Mouse (Mus musculus): ENCODE data around the gene Arl4a. TPM values are rescaled to one million over a fixed set of nuclear protein-coding genes. Genes with fewer than 3 reads are reported as not detected.

Gene Arl4a
- polyA plus RNA-seq, 2 experiments: 39.5 to 91.3 TPM

DNA sequence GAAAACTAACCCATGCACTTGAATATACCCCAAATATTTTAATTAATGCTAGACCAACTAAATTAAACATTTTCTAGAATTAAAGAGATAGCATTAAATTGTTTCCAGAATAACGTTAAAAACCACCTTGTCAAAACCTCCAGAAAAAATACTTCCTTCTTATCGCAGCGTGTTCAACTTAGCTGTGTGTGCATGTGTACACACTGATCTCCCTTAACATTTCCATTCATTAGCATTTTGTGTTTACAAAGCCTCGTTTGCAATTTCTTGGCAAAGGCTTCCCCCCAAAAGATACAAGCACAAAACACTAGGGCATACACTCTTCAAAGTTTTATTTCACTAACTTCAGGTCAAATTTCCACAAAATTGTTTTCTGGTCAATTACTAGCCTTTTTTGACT, 2.3 kb downstream of the Arl4a start:
- peak overlapping the region; percentile 88 for H3K27ac ChIP-seq
- peaks cover 0 to 8% of the 10 kb centered on the region in 2 experiments for H3K4me1 ChIP-seq (replicated peaks; ENCODE audit: control insufficient read depth in 2 of 2, insufficient read depth in 2 of 2, low read length in 1 of 2)
- H3K9ac ChIP-seq (replicated peaks): peak overlapping the region; percentile 99
- ATAC-seq (ENCODE audit: insufficient read depth) (no peak), DNase-seq (ENCODE audit: low read depth in 3 of 3, low spot score in 3 of 3) (no peak)
- peak overlapping the region; percentile 82 for H3K4me2 ChIP-seq (ENCODE audit: low read depth)
- H3K4me3 ChIP-seq (ENCODE audit: insufficient read depth in 1 of 2, low read depth in 2 of 2, low read length in 2 of 2): peak overlapping the region; percentile 81 to 82
- TF ChIP-seq CTCF (IDR thresholded peaks at IDR 0.05; ENCODE audit: low read depth) (no peak), EP300 (IDR thresholded peaks at IDR 0.05; ENCODE audit: low read depth) (no peak)
- H3K27me3 ChIP-seq (ENCODE audit: control insufficient read depth, insufficient read depth, low read length): no peaks in the 10 kb centered on the region
- no peaks in the 10 kb centered on the region for H3K9me3 ChIP-seq (ENCODE audit: control insufficient read depth, low read length)
- peaks cover 15% of the 10 kb centered on the region for H3K36me3 ChIP-seq (replicated peaks; ENCODE audit: control insufficient read depth, insufficient read depth, low read depth)
- 43% methylated on average over 4 of the region's 4 CpGs for WGBS (ENCODE audit: insufficient replicate concordance)

DNA sequence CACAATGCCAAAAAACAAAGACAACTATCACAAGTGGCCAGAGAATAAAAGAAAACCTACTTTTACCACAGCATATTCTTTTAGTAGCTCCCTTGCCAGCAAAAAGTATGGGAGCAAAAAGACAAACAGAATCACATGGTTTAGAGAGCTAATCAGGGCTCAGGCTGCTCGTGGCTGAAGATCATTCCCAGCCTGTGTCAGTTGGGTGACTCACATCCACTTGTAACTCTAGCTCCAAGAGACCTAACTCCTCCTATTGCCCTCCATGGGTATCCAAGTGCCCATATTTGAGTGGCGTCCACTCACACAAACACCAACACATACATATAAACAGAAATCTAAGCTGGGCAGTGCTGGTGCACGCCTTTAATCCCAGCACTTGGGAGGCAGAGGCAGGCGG, 8.6 kb downstream of the Arl4a start:
- no peak overlapping the region for H3K4me3 ChIP-seq (ENCODE audit: insufficient read depth in 1 of 2, low read depth in 2 of 2, low read length in 2 of 2)
- no peak for TF ChIP-seq EP300 (IDR thresholded peaks at IDR 0.05; ENCODE audit: low read depth)
- TF ChIP-seq CTCF (IDR thresholded peaks at IDR 0.05; ENCODE audit: low read depth): no peak
- no peaks in the 10 kb centered on the region for H3K9me3 ChIP-seq (ENCODE audit: control insufficient read depth, low read length)
- 51% methylated on average over 4 of the region's 4 CpGs for WGBS (ENCODE audit: insufficient replicate concordance)
- H3K9ac ChIP-seq (replicated peaks): no peak overlapping the region
- H3K27ac ChIP-seq: no peak overlapping the region; the same call in none of the 2 replicates
- no peak overlapping the region for H3K4me2 ChIP-seq (ENCODE audit: low read depth)
- H3K4me1 ChIP-seq (replicated peaks; ENCODE audit: control insufficient read depth in 2 of 2, insufficient read depth in 2 of 2, low read length in 1 of 2): peaks cover 22 to 25% of the 10 kb centered on the region in 2 experiments
- H3K36me3 ChIP-seq (replicated peaks; ENCODE audit: control insufficient read depth, insufficient read depth, low read depth): peaks cover 4% of the 10 kb centered on the region
- ATAC-seq (ENCODE audit: insufficient read depth): no peak
- H3K27me3 ChIP-seq (ENCODE audit: control insufficient read depth, insufficient read depth, low read length): no peaks in the 10 kb centered on the region
- no peak for DNase-seq (ENCODE audit: low read depth in 3 of 3, low spot score in 3 of 3)

GRCm38 (mm10) chr12:40027846-40028245, 10.0 kb downstream of the Arl4a start:
- peak; percentile 54 for ATAC-seq (ENCODE audit: insufficient read depth)
- WGBS (ENCODE audit: insufficient replicate concordance): 60% methylated on average over 3 of the region's 3 CpGs
- DNase-seq (ENCODE audit: low read depth in 3 of 3, low spot score in 3 of 3): no peak
- no peak overlapping the region for H3K4me3 ChIP-seq (ENCODE audit: insufficient read depth in 1 of 2, low read depth in 2 of 2, low read length in 2 of 2)
- peaks cover 27 to 29% of the 10 kb centered on the region in 2 experiments for H3K4me1 ChIP-seq (replicated peaks; ENCODE audit: control insufficient read depth in 2 of 2, insufficient read depth in 2 of 2, low read length in 1 of 2)
- no peaks in the 10 kb centered on the region for H3K27me3 ChIP-seq (ENCODE audit: control insufficient read depth, insufficient read depth, low read length)
- H3K9me3 ChIP-seq (ENCODE audit: control insufficient read depth, low read length): no peaks in the 10 kb centered on the region
- peaks cover 3% of the 10 kb centered on the region; the same call in 1 of the 2 replicates for H3K36me3 ChIP-seq (replicated peaks; ENCODE audit: control insufficient read depth, insufficient read depth, low read depth)
- TF ChIP-seq EP300 (IDR thresholded peaks at IDR 0.05; ENCODE audit: low read depth) (no peak), CTCF (IDR thresholded peaks at IDR 0.05; ENCODE audit: low read depth) (no peak)
- no peak overlapping the region; the same call in 1 of the 2 replicates for H3K9ac ChIP-seq (replicated peaks)
- H3K27ac ChIP-seq: peak overlapping the region; percentile 93
- peak overlapping the region; percentile 60 for H3K4me2 ChIP-seq (ENCODE audit: low read depth)

DNA sequence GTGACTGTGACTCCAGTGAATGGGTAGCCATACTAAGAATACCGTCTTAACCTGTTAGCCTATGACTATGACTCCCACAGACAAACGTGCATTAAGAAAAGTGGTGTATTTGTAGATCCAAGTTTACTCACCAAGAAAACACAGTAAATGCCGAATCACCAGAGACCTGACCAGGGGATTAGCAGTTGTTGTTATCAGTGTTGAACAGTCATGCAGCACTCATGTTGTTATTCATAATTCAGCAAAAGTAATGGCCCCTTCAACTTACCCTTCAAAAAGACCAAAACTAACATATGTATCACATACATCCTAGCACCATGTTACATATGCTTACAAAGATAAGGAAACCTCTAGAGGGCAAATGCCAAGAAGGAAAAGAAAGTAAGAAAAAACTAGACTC, 10.4 kb downstream of the Arl4a start:
- Histone ChIP-seq H3K4me2 (ENCODE audit: low read depth) (peak overlapping the region; percentile 60), H3K36me3 (replicated peaks; ENCODE audit: control insufficient read depth, insufficient read depth, low read depth) (peaks cover 3% of the 10 kb centered on the region; the same call in 1 of the 2 replicates), H3K4me3 (ENCODE audit: insufficient read depth in 1 of 2, low read depth in 2 of 2, low read length in 2 of 2) (peak overlapping the region in 1 of 2 experiments; percentile 4; a peak in 1 of 4 replicates), H3K9me3 (ENCODE audit: control insufficient read depth, low read length) (no peaks in the 10 kb centered on the region), H3K9ac (replicated peaks) (peak overlapping the region; percentile 54), H3K27ac (peak overlapping the region; percentile 93), H3K27me3 (ENCODE audit: control insufficient read depth, insufficient read depth, low read length) (no peaks in the 10 kb centered on the region), H3K4me1 (replicated peaks; ENCODE audit: control insufficient read depth in 2 of 2, insufficient read depth in 2 of 2, low read length in 1 of 2) (peaks cover 30 to 32% of the 10 kb centered on the region in 2 experiments)
- WGBS (ENCODE audit: insufficient replicate concordance): 16% methylated on average over 3 of the region's 3 CpGs
- peak; percentile 64 to 76 (median 74) for DNase-seq (ENCODE audit: low read depth in 3 of 3, low spot score in 3 of 3)
- TF ChIP-seq EP300 (IDR thresholded peaks at IDR 0.05; ENCODE audit: low read depth): peak; percentile 91
- no peak for TF ChIP-seq CTCF (IDR thresholded peaks at IDR 0.05; ENCODE audit: low read depth)
- peak; percentile 90 for ATAC-seq (ENCODE audit: insufficient read depth)

GRCm38 (mm10) chr12:40023918-40024317, 13.9 kb downstream of the Arl4a start:
- Histone ChIP-seq H3K9me3 (ENCODE audit: control insufficient read depth, low read length) (no peaks in the 10 kb centered on the region), H3K4me1 (replicated peaks; ENCODE audit: control insufficient read depth in 2 of 2, insufficient read depth in 2 of 2, low read length in 1 of 2) (peaks cover 31 to 32% of the 10 kb centered on the region in 2 experiments), H3K27me3 (ENCODE audit: control insufficient read depth, insufficient read depth, low read length) (no peaks in the 10 kb centered on the region), H3K27ac (no peak overlapping the region), H3K36me3 (replicated peaks; ENCODE audit: control insufficient read depth, insufficient read depth, low read depth) (no peaks in the 10 kb centered on the region), H3K9ac (replicated peaks) (no peak overlapping the region), H3K4me2 (ENCODE audit: low read depth) (no peak overlapping the region), H3K4me3 (ENCODE audit: insufficient read depth in 1 of 2, low read depth in 2 of 2, low read length in 2 of 2) (no peak overlapping the region)
- TF ChIP-seq EP300 (IDR thresholded peaks at IDR 0.05; ENCODE audit: low read depth) (0 out of 2 replicates have a peak, but pooled peaks have one; percentile 13), CTCF (IDR thresholded peaks at IDR 0.05; ENCODE audit: low read depth) (no peak)
- DNase-seq (ENCODE audit: low read depth in 3 of 3, low spot score in 3 of 3): no peak
- 30% methylated on average over 2 of the region's 2 CpGs for WGBS (ENCODE audit: insufficient replicate concordance)
- no peak for ATAC-seq (ENCODE audit: insufficient read depth)

All from liver, embryonic 14.5 days (tissue).